Mouse (Mus musculus) lung, embryonic 14.5 days (tissue): Measurements from ENCODE around the gene Pgpep1. TPM values are rescaled to one million over a fixed set of nuclear protein-coding genes. Genes with fewer than 3 reads are reported as not detected.

Experiments
- ATAC-seq: fragments of 200-750 bp; cut with Nextera tagmentation; 2 replicates; pipeline ENCODE4 v1.8.0; 2017; ENCODE audit warnings: mild to moderate bottlenecking, moderate TSS enrichment, moderate library complexity; ENCODE audit not compliant: insufficient read depth
- DNase-seq: peaks from one replicate; pipeline ENCODE4 v3.0.0-alpha.2; 2015
- H3K27ac ChIP-seq: fragments of 300-500 bp; sonication (generic); 2 replicates; pipeline ENCODE4 v1.5.1; 2014; ENCODE audit warnings: low read depth, mild to moderate bottlenecking, moderate library complexity
- H3K27me3 ChIP-seq: fragments of 300-500 bp; sonication (generic); 2 replicates; pipeline ENCODE4 v1.6.1; 2014; ENCODE audit warnings: low read length, control low read depth; ENCODE audit not compliant: insufficient read depth
- H3K36me3 ChIP-seq: fragments of 300-500 bp; sonication (generic); 2 replicates; pipeline ENCODE4 v1.6.1; 2014; ENCODE audit warnings: control low read depth; ENCODE audit not compliant: insufficient read depth
- H3K4me1 ChIP-seq: fragments of 300-500 bp; sonication (generic); 2 replicates; pipeline ENCODE4 v1.6.1; 2014; ENCODE audit warnings: antibody characterized with exemption, control low read depth; ENCODE audit not compliant: insufficient read depth
- H3K4me2 ChIP-seq: fragments of 300-500 bp; sonication (generic); 2 replicates; pipeline ENCODE4 v1.6.1; 2014; ENCODE audit warnings: mild to moderate bottlenecking
- H3K4me3 ChIP-seq: fragments of 300-500 bp; sonication (generic); 2 replicates; pipeline ENCODE4 v1.5.1; 2014; ENCODE audit warnings: low read depth, low read length
- H3K9ac ChIP-seq: fragments of 300-500 bp; sonication (generic); 2 replicates; pipeline ENCODE4 v1.6.1; 2014
- H3K9me3 ChIP-seq: fragments of 300-500 bp; sonication (generic); 2 replicates; pipeline ENCODE4 v1.6.1; 2016; ENCODE audit warnings: low read depth, low read length, control low read depth
- CTCF ChIP-seq: IDR thresholded peaks from 2 replicates; pipeline ENCODE4 v1.5.1; 2016; ENCODE audit warnings: antibody characterized with exemption, low read depth
- WGBS: fragments of 180-500 bp; shearing (Covaris S2); extraction: QIAGEN DNeasy Blood & Tissue Kit; methylation state at CpG from one replicate; pipeline ENCODE4 v1.1.7; 2014; 5-methylcytosine and 5-hydroxymethylcytosine counted together
- polyA plus RNA-seq: library from polyadenylated mRNA; unstranded; fragments of >200 nt; fragmentation: Nextera tagmentation; extraction: Ambion mirVana; gene quantifications from 2 replicates; pipeline ENCODE4 v1.2.1, GENCODE M21; 2014

Gene Pgpep1
- polyA plus RNA-seq, 1 experiment from 2014 or later: 48.2 TPM

DNA sequence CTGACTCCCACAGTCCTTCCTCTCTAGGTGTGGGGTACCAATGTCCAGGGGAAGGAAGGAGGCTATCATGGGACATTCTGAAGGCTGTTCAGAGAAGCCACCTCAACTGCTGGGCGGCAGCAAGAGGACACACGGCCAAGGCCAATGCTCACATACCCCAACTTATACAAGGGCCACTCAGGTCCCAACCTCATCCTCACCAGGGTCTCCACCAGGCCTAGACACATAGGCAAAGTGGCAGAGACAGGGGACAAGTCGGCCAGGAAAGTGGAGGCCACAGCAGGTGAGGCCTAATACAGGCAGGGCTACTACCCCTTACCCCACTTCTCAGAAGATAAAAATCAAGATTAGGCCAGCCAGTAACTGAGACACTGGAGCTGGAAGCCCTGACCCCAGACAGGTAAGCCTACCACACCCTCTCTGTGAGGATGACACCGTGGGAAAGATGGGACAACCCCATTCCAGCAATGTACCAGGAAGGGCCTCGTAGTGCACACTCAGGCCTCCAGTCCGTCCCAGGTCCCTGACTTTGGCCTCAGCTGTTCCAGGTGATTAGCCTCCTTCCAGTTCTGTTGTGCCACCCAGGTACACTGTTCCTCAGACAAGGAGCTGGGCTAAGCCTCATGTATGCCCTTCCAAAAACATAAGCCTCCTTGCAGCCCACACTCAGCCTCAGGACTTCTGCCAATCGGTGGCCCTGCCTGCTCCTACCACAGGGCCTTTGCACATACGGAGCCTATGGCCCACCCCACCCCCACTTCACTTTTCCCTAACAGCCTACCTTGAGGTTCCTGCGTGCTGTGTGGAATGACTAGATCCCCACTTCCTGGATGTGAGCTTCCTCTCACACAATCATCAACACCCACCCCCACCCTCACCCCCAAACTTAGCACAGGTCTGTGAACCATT, 54.1 kb downstream of the Pgpep1 start:
- Histone ChIP-seq H3K27me3 (no peaks in the 10 kb centered on the region), H3K9ac (no peak overlapping the region), H3K36me3 (peaks cover 10% of the 10 kb centered on the region; the same call in 1 of the 2 replicates), H3K9me3 (no peaks in the 10 kb centered on the region), H3K27ac (no peak overlapping the region), H3K4me2 (peak overlapping the region; percentile 12; the same call in 1 of the 2 replicates), H3K4me3 (peak overlapping the region; percentile 83; the same call in 1 of the 2 replicates), H3K4me1 (peaks cover 18% of the 10 kb centered on the region; the same call in 1 of the 2 replicates)
- 84% methylated on average over 9 of the region's 9 CpGs for WGBS
- no peak for DNase-seq
- no peak for ATAC-seq
- no peak for TF ChIP-seq CTCF

GRCm38 (mm10) chr8:70604558-70604957, 55.6 kb downstream of the Pgpep1 start:
- Histone ChIP-seq H3K36me3 (peaks cover 10% of the 10 kb centered on the region; the same call in 1 of the 2 replicates), H3K9me3 (no peaks in the 10 kb centered on the region), H3K27ac (no peak overlapping the region), H3K9ac (no peak overlapping the region), H3K4me2 (no peak overlapping the region), H3K27me3 (no peaks in the 10 kb centered on the region), H3K4me3 (no peak overlapping the region), H3K4me1 (peaks cover 29% of the 10 kb centered on the region)
- ATAC-seq (no peak), DNase-seq (no peak)
- WGBS: 84% methylated on average over 7 of the region's 7 CpGs
- TF ChIP-seq CTCF: no peak

DNA sequence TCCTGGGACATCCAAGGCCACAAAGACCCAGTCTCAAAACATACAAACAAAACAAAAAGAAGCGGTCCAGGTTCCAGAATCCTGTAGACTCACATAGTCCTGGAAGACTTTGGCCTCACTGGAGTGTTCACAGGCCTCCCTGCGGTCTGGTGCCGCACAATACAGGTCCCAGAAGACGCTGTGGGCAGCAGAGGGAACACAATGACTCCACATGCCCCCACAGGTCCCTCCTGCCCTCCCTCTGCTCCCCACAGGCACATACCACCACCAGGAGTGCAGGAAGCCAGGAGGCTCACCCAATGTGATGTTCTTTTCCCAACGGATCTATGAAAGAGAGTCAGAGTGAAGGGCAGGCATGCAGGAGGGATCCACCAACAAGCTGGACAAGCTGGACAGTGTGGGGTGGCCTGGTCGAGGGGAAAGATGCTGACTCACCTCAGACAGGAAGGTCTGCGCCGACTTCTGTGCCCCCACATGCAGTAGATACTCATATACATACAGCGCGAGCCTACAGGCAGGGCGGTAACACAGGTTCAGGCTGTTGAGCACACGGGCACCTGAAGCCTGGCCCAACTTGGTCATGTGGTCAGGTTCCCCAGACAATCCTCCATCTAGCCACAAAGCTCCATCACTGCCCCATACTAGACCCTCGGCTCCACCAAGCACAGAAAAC, 57.9 kb downstream of the Pgpep1 start:
- ATAC-seq (no peak), DNase-seq (no peak)
- no peak overlapping the region for H3K4me3 ChIP-seq
- H3K36me3 ChIP-seq: peaks cover 13% of the 10 kb centered on the region; the same call in 1 of the 2 replicates
- H3K9me3 ChIP-seq: no peaks in the 10 kb centered on the region
- no peaks in the 10 kb centered on the region for H3K27me3 ChIP-seq
- no peak overlapping the region for H3K4me2 ChIP-seq
- no peak overlapping the region for H3K9ac ChIP-seq
- TF ChIP-seq CTCF: no peak
- no peak overlapping the region for H3K27ac ChIP-seq
- WGBS: 88% methylated on average over 13 of the region's 13 CpGs
- peaks cover 31% of the 10 kb centered on the region for H3K4me1 ChIP-seq

- DNase-seq (peak; percentile 93), ATAC-seq (peak; percentile 32)
- Histone ChIP-seq H3K4me1 (peaks cover 31% of the 10 kb centered on the region), H3K27ac (peak overlapping the region; percentile 38; the same call in 1 of the 2 replicates), H3K4me3 (0 out of 2 replicates have a peak overlapping the region, but pooled peaks have one; percentile 16), H3K9me3 (no peaks in the 10 kb centered on the region), H3K36me3 (peaks cover 23% of the 10 kb centered on the region), H3K27me3 (no peaks in the 10 kb centered on the region), H3K9ac (peak overlapping the region; percentile 16; the same call in 1 of the 2 replicates), H3K4me2 (peak overlapping the region; percentile 50)
- TF ChIP-seq CTCF: no peak
- under 1% methylated on average over 26 of the region's 26 CpGs for WGBS
Measured at GRCm38 (mm10) chr8:70601271-70601649, 58.9 kb downstream of the Pgpep1 start.

GRCm38 (mm10) chr8:70600473-70601270, 59.5 kb downstream of the Pgpep1 start:
- peaks cover 29% of the 10 kb centered on the region for H3K36me3 ChIP-seq
- peak; percentile 1; the same call in 1 of the 2 replicates for ATAC-seq

DNA sequence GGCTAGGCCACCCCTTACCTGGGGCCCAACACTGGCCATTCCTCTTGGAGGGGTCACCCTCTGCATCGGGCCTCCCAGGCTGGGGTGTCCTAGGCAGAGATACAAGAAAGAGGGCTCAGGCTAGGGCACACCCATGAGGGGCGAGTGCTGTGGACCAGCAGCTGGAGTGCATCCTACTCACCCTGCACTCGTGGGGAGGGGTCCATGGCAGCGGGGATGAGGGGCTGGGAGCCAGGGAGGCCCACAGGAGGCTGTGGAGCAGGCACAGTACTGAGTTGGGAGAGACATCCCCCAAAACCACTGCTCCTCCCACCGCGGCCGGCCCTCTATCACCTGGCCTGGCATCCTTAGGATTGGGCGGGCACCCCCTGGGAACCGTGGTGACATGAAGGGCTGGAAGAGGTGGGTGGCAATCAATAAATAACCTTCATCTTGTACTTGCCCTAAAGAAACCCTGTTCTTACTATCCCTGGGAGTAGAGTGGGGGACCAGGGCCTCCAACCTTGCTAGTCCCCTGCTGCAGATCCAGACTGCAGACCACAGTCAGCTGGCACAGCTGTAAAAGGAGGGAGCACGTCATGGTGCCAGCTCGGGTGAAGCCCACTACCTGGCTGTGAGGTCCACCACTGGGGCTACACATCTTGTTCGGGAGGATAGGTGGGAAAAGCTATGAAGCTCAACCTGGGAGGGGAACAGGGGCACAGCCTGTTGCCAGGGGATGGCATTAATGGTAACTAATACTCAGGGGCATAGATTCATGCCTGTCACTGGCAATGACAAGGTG, 60.5 kb downstream of the Pgpep1 start:
- TF ChIP-seq CTCF: no peak
- Histone ChIP-seq H3K27ac (peak overlapping the region; percentile 22; the same call in 1 of the 2 replicates), H3K4me1 (peaks cover 31% of the 10 kb centered on the region), H3K27me3 (no peaks in the 10 kb centered on the region), H3K4me2 (peak overlapping the region; percentile 83; the same call in 1 of the 2 replicates), H3K36me3 (peaks cover 31% of the 10 kb centered on the region), H3K4me3 (no peak overlapping the region), H3K9me3 (no peaks in the 10 kb centered on the region), H3K9ac (no peak overlapping the region; the same call in 1 of the 2 replicates)
- ATAC-seq (peak; percentile 14; the same call in 1 of the 2 replicates), DNase-seq (peak; percentile 62)
- WGBS: 61% methylated on average over 12 of the region's 12 CpGs

More at GRCm38 (mm10) chr8:70600473-70601270, 59.5 kb downstream of the Pgpep1 start:
- WGBS: 17% methylated on average over 10 of the region's 10 CpGs
- H3K27ac ChIP-seq: peak overlapping the region; percentile 38
- DNase-seq: peak; percentile 64
- peaks cover 31% of the 10 kb centered on the region for H3K4me1 ChIP-seq
- H3K9me3 ChIP-seq: no peaks in the 10 kb centered on the region
- H3K27me3 ChIP-seq: no peaks in the 10 kb centered on the region
- H3K4me3 ChIP-seq: 0 out of 2 replicates have a peak overlapping the region, but pooled peaks have one; percentile 16
- 0 out of 2 replicates have a peak overlapping the region, but pooled peaks have one; percentile 16 for H3K9ac ChIP-seq
- peak overlapping the region; percentile 50 for H3K4me2 ChIP-seq
- no peak for TF ChIP-seq CTCF
